Mouse (Mus musculus) c-Kit-negative CD71-positive TER-119-positive erythroid progenitor cells, embryonic 14.5 days (primary cell): ENCODE data around the gene Kcnip1.

ENCODE experiments used
- DNase-seq: peaks from one replicate; pipeline ENCODE4 v3.0.0-alpha.2; 2013; ENCODE audit warnings: low read depth, low spot score

Gene Kcnip1

DNA sequence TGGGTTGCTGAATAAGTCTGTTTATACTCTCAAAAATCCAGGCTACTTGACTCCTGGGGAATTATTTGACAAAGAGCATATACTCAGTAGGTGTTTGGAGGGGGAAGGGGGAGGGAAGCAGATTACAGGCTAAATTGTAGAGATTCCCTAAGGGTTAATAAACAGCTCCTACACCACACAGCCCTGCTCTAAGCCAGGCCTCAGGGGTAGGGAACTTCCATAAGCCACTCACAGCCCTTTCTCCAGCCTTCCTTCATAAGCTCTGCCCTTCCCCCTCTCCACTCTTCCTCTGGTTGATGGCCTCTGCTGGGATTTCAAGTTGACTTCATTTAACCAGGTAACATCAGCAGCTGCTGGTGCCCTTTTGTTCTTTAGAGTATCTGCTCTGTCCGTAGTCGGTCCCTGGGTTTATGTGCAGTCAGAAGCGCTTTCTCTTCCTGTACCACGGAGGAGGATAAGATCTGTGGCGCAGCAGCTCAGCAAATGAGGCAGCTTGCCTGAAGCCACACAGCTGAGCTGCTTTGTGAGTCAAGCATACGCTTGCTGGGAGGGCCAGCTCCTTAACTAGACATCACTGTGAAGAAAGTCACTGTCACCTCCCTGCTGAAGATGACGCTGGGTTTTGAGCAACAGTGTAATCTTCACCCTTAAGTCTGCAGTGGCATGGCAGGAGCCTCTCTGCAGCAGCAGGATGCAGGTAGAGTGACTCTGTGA, 54.2 kb downstream of the Kcnip1 start:
- DNase-seq = no peak

GRCm38 (mm10) chr11:33937641-33938040, 55.3 kb downstream of the Kcnip1 start:
- DNase-seq = no peak

GRCm38 (mm10) chr11:33934286-33934685, 58.7 kb downstream of the Kcnip1 start:
- DNase-seq = no peak

DNA sequence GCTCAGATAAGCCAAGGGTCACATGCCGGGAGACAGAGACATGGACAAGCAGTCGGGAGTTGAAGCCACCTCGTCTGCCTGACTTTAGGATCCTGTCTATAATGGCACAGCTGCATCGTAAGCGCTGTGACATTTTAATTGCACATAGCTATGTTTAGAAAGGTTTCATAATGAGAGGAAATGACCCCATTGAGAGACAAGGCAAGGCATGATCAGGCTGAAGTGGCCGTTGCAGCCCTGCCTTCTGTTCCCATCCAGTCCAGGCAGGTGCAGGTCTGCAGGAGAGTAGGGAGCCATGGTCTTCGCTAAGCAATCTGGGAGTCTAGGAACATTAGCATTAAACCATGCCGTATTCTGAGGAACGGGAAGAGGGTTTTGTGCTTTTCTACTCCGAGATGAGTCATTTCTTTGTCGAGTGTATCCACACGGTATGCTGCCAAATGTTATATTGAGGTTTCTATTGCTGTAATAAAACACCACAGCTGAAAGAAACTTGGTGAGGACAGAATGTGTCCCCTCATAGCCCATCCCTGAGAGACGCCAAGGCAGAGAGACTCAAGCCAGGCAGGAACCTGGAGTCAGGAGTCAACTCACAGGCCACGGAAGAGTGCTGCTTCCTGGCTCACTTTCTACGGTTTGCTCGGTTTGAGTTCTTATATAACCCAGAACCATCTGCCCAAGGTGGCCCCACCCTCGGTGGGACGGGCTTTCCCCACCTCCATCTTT, 60.4 kb downstream of the Kcnip1 start:
- DNase-seq = no peak

DNA sequence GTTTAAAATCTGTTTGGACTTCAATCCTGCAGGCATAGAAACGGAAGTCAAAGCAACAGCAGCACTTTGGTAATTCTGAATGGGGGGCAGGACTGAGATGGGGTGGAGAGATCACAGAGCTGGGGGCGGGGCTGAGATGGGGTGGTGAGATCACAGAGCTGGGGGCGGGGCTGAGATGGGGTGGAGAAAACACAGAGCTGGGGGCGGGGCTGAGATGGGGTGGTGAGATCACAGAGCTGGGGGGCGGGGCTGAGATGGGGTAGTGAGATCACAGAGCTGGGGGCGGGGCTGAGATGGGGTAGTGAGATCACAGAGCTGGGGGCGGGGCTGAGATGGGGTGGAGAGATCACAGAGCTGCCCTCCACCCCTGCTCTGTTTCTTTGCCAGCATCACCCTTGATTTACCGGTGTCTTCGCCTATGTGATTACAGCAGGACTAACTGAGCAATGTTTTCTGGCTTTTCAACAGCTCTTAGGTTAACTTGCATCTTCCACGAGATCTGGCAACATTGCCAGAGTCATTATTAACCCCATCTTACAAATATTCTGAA, 61.0 kb downstream of the Kcnip1 start:
- no peak for DNase-seq

DNA sequence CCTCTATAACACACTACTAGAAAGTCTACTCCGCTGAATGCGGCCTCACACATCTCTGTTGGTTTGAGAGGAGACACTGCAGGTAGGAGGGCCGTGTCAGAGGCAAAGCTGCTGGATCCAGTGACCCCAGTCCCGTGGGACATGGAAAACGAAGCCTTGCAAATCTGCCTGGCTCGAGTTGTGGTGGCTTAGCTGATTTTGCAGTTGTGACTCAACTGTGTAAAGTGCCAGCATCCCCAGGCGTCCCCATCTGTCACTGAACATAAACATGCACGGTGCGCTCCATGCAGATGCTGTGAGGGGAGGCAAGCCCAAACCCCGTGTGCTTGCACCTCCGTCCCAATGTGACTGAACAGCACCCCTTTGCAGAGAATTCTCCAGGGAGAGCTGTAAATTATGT, 63.5 kb downstream of the Kcnip1 start:
- DNase-seq = no peak

- DNase-seq = no peak
Measured at GRCm38 (mm10) chr11:33928658-33929057, 64.3 kb downstream of the Kcnip1 start.

DNA sequence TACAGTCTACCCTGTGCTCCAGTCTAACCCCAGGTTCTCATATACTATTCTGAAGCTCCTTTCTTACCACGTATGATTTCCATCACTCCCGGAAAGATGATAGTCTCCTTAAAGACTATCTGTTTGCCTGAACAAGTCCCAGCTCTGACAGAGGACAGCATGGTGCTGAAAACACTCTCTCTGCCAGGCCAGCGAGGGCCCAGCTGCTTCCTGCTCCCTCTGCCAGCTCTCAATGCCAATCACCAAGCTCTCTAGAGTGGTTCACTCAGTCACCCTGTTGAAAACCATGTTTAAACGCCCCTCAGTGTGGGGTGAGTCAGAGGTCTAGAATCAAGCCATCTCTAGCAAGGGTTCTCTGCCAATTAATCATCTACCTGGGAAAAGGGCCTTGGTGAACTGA, 65.1 kb downstream of the Kcnip1 start:
- no peak for DNase-seq

DNA sequence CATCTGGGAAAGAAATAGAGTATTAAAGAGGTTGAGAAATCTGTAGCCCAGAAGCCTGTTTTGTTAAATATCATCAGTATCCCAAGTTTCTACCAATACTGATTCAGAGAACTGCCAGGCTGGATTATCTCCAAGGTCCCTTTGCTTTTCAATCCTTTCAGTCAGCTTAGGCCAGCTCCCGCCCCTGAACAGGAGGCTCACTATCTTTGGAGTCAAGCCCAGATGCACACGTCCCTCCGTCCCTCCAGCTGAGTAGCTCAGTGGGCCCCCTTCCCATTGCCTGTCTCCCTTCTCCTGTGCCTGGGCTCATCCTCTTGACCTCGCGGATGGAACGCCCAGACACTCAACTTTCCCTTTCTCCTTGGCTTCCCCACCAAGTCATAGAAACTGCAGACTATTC, 65.6 kb downstream of the Kcnip1 start:
- no peak for DNase-seq

- no peak for DNase-seq
Measured at GRCm38 (mm10) chr11:33926551-33926950, 66.4 kb downstream of the Kcnip1 start.

DNA sequence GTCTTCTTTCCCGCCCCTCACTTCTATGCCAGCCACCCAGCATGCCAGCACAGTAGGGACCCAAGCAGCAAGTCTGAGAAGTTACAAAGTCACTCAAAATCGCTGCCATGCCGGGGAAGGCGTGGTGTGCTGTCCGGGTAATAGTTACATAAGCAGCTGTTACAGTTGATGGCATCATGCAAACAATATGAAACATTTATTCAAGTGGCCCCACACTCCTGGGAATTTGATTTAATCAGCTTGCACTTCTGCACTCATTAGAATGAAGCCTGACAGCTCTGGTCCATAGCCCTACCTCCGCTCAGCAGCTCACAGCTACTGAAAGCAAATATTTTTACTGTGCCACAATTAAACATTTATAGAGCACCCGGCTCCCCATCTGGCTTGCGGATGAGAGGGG, 67.2 kb downstream of the Kcnip1 start:
- DNase-seq = no peak

GRCm38 (mm10) chr11:33923031-33923430, 69.9 kb downstream of the Kcnip1 start:
- no peak for DNase-seq

DNA sequence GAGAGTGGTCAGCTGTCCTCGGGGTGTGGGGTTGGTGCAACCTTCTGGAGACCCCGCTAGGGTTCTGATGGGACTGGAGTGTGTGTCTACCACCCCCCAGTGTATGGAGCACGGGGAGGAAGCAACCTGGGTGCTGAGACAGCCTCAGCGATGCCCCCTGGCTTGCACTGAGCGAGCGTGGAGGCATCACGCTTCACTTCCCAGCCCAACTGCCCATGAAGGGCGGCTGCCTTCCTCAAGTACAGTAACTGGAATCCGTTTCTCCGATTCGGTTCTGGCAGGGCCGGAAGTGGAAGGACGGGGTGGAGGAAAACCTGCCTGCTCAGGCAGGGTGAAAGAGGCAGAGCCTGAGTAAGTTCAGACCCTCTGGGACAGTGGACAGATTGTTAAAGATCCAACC, 71.5 kb downstream of the Kcnip1 start:
- no peak for DNase-seq

- no peak for DNase-seq
Measured at GRCm38 (mm10) chr11:33919826-33920225, 73.1 kb downstream of the Kcnip1 start.

DNA sequence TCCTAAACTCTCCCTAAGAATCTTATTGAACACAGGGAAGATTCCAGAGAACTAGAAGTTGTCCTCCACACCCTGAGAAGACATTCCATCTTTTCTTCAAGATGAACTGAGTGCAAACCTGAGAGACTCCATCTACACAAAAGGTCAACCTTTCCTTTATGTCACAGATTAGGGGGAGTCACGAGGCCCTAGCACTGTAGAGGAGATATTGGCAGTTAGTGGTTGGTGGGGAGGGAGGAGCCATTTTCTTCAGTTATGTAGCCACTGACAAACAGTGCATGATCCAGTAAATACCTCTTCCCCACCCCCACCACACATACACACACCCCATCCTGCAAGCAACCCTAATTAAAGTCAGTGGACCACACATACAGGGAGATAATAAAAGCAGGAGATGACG, 74.5 kb downstream of the Kcnip1 start:
- no peak for DNase-seq

DNA sequence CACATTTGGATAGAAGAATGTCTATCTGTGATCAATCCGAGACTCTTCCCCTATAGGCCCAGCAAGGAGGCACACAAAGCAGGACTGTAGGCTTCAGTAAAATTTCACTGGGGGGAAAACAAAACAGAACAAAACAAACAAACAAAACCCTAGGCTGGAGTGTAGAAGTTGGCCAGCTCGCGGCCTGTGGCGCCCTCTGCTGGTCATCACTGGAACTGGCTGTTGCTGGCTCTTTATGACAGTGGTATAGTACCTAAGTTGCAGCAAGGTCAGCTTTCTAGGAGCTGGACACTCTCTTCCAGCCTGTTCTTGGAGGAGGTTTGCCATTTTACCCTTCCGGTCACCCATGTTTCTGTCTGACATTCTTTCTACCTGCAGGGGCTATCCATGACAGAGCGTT, 75.4 kb downstream of the Kcnip1 start:
- DNase-seq = peak; percentile 13

DNA sequence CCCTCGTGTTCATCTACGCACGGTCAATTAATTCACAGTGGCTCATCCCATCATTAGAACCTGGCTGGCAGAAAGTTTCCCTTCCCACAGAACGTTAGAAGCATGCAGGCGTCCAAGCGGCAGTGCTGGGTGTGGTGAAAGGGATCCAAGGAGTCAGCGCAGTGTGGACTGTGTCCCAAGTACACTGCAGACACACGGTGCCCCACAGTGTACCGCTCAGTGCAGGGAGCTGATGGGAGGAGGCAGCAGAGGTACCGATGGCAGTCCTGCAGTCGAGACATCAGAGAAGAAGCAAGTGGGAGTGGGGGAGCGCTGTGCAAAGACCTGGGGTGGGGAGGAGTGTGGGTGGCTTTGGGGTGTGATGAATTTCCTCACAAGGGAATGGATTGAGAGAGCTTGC, 78.7 kb downstream of the Kcnip1 start:
- DNase-seq = no peak

DNA sequence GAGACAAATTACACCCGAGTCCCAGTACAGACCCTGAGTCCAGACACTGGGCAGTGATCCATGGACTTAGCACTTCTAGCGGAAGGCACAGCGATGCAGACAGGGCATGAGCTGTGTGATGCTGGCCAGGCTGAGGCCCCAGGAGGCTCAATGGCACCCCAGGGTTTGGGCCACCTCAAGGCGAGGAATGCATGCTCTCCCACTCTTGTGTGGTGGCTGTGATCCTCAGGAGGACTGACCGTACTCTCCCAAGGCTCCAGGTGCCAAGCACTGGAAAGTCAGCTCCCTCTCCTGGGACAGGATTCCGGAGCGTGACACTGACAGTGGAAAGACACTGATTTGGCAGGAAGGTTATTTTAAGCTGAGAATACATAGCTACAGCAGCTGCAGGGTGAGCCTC, 79.9 kb downstream of the Kcnip1 start:
- DNase-seq = no peak

- no peak for DNase-seq
Measured at GRCm38 (mm10) chr11:33912151-33912571, 80.8 kb downstream of the Kcnip1 start.

DNA sequence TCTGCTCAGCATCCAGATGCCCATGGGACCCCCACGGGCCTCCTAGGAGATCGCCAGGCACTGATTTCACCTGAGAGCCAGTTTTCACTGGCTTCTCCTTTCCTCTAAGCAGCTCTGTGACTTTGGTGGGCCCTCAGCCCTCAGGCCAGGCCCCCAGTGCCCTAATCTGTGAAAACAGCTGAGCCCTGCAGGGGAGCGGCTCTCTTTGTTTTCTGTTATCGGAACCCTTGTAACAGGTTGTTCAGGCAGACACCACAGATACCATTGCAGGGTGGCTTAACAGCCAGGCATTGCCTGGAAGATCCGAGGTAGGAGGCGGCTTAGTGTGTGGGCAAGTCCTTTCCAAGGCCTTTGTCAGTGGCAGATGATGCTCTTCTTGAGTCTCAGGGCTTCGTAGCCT, 82.0 kb downstream of the Kcnip1 start:
- DNase-seq = no peak

GRCm38 (mm10) chr11:33908360-33909175, 84.4 kb downstream of the Kcnip1 start:
- no peak for DNase-seq

DNA sequence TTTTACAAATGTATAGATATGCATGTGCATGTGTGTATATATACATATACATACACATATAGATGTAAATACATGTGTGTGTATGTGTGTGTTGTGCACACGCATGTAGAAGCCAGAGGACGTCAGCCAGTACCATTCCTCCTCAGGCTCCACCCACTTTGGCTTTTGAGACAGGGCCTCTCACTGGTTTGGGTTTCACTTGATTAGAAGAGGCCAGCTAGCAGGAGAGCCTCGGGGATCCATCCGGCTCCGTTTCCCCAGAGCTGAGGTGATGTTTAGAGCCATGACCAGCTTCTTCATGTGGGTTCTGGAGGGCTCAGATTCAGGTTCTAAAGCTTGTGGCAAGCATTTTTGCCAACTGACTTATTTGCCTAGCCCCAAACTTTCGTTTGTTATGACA, 89.5 kb downstream of the Kcnip1 start:
- DNase-seq = no peak
